Mouse (Mus musculus) urinary bladder, adult 2 months (tissue): ENCODE measurements around the gene Atp4a. TPM values are rescaled to one million over a fixed set of nuclear protein-coding genes. Genes with fewer than 3 reads are reported as not detected.

ENCODE experiments used
- polyA plus RNA-seq: library from polyadenylated mRNA; depleted of rRNA; stranded (reverse); fragments of >200 nt; gene quantifications from 2 replicates; pipeline ENCODE4 v1.2.3, GENCODE M21; 2012; rRNA removed

Gene Atp4a
- polyA plus RNA-seq, 1 experiment = not detected

Other genes starting within 250 kb of the Atp4a start
- not detected in 2 replicates for gene Prodh2, start 218.6 kb upstream of the Atp4a start, polyA plus RNA-seq
- gene Arhgap33, start 177.1 kb upstream of the Atp4a start, polyA plus RNA-seq = 6.9 and 7.7 TPM in 2 replicates
- 342 and 444 TPM in 2 replicates for gene Hspb6, start 160.0 kb upstream of the Atp4a start, polyA plus RNA-seq
- gene Proser3, start 159.9 kb upstream of the Atp4a start, polyA plus RNA-seq = 11.0 and 12.0 TPM in 2 replicates
- 33.8 and 36.5 TPM in 2 replicates for gene Lin37, start 152.4 kb upstream of the Atp4a start, polyA plus RNA-seq
- 69.1 and 74.1 TPM in 2 replicates for gene U2af1l4, start 148.9 kb upstream of the Atp4a start, polyA plus RNA-seq
- gene Gm49396, start 148.9 kb upstream of the Atp4a start, polyA plus RNA-seq = 2.8 and 5.1 TPM in 2 replicates
- 151 and 174 TPM in 2 replicates for gene Psenen, start 148.6 kb upstream of the Atp4a start, polyA plus RNA-seq
- gene Igflr1, start 146.8 kb upstream of the Atp4a start, polyA plus RNA-seq = 3.6 and 4.9 TPM in 2 replicates
- 38.3 and 40.2 TPM in 2 replicates for gene Kmt2b, start 123.5 kb upstream of the Atp4a start, polyA plus RNA-seq
- 1.8 and 2.4 TPM in 2 replicates for gene Zbtb32, start 113.3 kb upstream of the Atp4a start, polyA plus RNA-seq
- gene Upk1a, start 99.4 kb upstream of the Atp4a start, polyA plus RNA-seq = 2,098 and 2,832 TPM in 2 replicates
- 703 and 875 TPM in 2 replicates for gene Cox6b1, start 86.1 kb upstream of the Atp4a start, polyA plus RNA-seq
- not detected in 2 replicates for gene Etv2, start 76.4 kb upstream of the Atp4a start, polyA plus RNA-seq
- gene Rbm42, start 61.9 kb upstream of the Atp4a start, polyA plus RNA-seq = 58.5 and 64.1 TPM in 2 replicates
- 9.4 and 13.2 TPM in 2 replicates for gene Haus5, start 47.2 kb upstream of the Atp4a start, polyA plus RNA-seq
- gene Pmis2, start 40.6 kb upstream of the Atp4a start, polyA plus RNA-seq = not detected in 2 replicates
- gene 2200002J24Rik, start 13.3 kb upstream of the Atp4a start, polyA plus RNA-seq = not detected in 2 replicates
- gene Tmem147, start 17.3 kb downstream of the Atp4a start, polyA plus RNA-seq = 97.6 and 129 TPM in 2 replicates
- gene Gapdhs, start 31.5 kb downstream of the Atp4a start, polyA plus RNA-seq = not detected in 2 replicates
- 17.9 and 21.2 TPM in 2 replicates for gene Sbsn, start 39.3 kb downstream of the Atp4a start, polyA plus RNA-seq
- 9.8 and 16.2 TPM in 2 replicates for gene Dmkn, start 51.5 kb downstream of the Atp4a start, polyA plus RNA-seq
- gene Krtdap, start 75.7 kb downstream of the Atp4a start, polyA plus RNA-seq = 29.5 and 47.2 TPM in 2 replicates
- 0.46 and 0.55 TPM in 2 replicates for gene Ffar2, start 111.6 kb downstream of the Atp4a start, polyA plus RNA-seq
- gene Ffar3, start 144.0 kb downstream of the Atp4a start, polyA plus RNA-seq = not detected in 2 replicates
- not detected in 2 replicates for gene Ffar1, start 149.4 kb downstream of the Atp4a start, polyA plus RNA-seq
- gene Cd22, start 168.1 kb downstream of the Atp4a start, polyA plus RNA-seq = 0.49 and 0.58 TPM in 2 replicates
- gene Mag, start 202.7 kb downstream of the Atp4a start, polyA plus RNA-seq = 0.81 and 1.1 TPM in 2 replicates
- not detected in 2 replicates for gene Hamp2, start 212.5 kb downstream of the Atp4a start, polyA plus RNA-seq
- gene Hamp, start 231.8 kb downstream of the Atp4a start, polyA plus RNA-seq = not detected in 2 replicates
- gene Usf2, start 244.6 kb downstream of the Atp4a start, polyA plus RNA-seq = 109 and 118 TPM in 2 replicates